Mouse (Mus musculus) spleen, adult 2 months (tissue): ENCODE data around the gene Gm10160.

Experiments used
- CTCF ChIP-seq: fragments of 200-500 bp; IDR thresholded peaks from 2 replicates; pipeline ENCODE4 v1.5.1; 2011; ENCODE audit warnings: mild to moderate bottlenecking, inconsistent platforms; ENCODE audit not compliant: insufficient read depth, insufficient read length, insufficient replicate concordance; ENCODE audit errors: extremely low read depth
- POLR2A ChIP-seq: fragments of 200-500 bp; IDR thresholded peaks from 2 replicates; pipeline ENCODE4 v1.6.1; 2011; ENCODE audit warnings: low read depth, low read length, inconsistent platforms

GRCm38 (mm10) chr7:81827806-81828667 is 27.6 kb downstream of the Gm10160 start:
- TF ChIP-seq CTCF (no peak), POLR2A (no peak)
